Mouse (Mus musculus): ENCODE results near the gene Xrn1. TPM values are rescaled to one million over a fixed set of nuclear protein-coding genes. Genes with fewer than 3 reads are reported as not detected.

Gene Xrn1
- 10 to 100 TPM; 26.3 to 27.1 TPM for total RNA-seq (2023)

GRCm38 (mm10) chr9:95954585-95955461, at the start of gene Xrn1:
Xrn1 (plus strand) TSS chr9:95954760.

Other genes starting within 250 kb of the Xrn1 start
- under 1 TPM in 1 of 2 experiments, not detected in 1; 0.35 TPM for gene Trpc1, start 204.4 kb upstream of the Xrn1 start, total RNA-seq (2023)
- under 1 TPM; 0.24 to 0.29 TPM for gene Pls1, start 109.4 kb upstream of the Xrn1 start, total RNA-seq (2023)
- 10 to 100 TPM in 1 of 2 experiments, 1 to 10 TPM in 1; 9.1 to 10.4 TPM for gene Atr, start 97.2 kb upstream of the Xrn1 start, total RNA-seq (2023)
- 10 to 100 TPM; 10.5 to 13.2 TPM for gene Gk5, start 164.6 kb downstream of the Xrn1 start, total RNA-seq (2023)
- 10 to 100 TPM; 15.2 TPM for gene Tfdp2, start 241.5 kb downstream of the Xrn1 start, total RNA-seq (2023)

Measured in neutrophil, adult 83 days (primary cell).